Mouse (Mus musculus): ENCODE measurements around the gene Atp6ap1l.
"Not testable (repeated sequence)": the region's sequence is repeated elsewhere in the genome, so short reads cannot be mapped to it uniquely, and the experiment has no call there.

Gene Atp6ap1l

GRCm38 (mm10) chr13:90905176-90905575 lies at the start of gene Atp6ap1l:
TSS of gene Atp6ap1l (minus strand) at chr13:90905355.
- DNase-seq = no peak

- DNase-seq = no peak
Measured at GRCm38 (mm10) chr13:90939600-90939999, 34.4 kb upstream of the Atp6ap1l start.

- no peak for DNase-seq
Measured at GRCm38 (mm10) chr13:90939192-90939591, 34.0 kb upstream of the Atp6ap1l start.

GRCm38 (mm10) chr13:90935852-90936251 lies 30.7 kb upstream of the Atp6ap1l start:
- no peak for DNase-seq

GRCm38 (mm10) chr13:90933256-90933655 lies 28.1 kb upstream of the Atp6ap1l start:
- DNase-seq = no peak

- peak; percentile 82 to 87 for DNase-seq
Measured at GRCm38 (mm10) chr13:90929847-90930246, 24.7 kb upstream of the Atp6ap1l start.

- DNase-seq = not testable (repeated sequence)
Measured at GRCm38 (mm10) chr13:90928266-90928665, 23.1 kb upstream of the Atp6ap1l start.

GRCm38 (mm10) chr13:90926938-90927633 lies 21.9 kb upstream of the Atp6ap1l start:
- DNase-seq = no peak

- DNase-seq = no peak
Measured at GRCm38 (mm10) chr13:90926125-90926765, 21.1 kb upstream of the Atp6ap1l start.

- no peak for DNase-seq
Measured at GRCm38 (mm10) chr13:90925191-90925590, 20.0 kb upstream of the Atp6ap1l start.

- no peak for DNase-seq
Measured at GRCm38 (mm10) chr13:90924072-90924471, 18.9 kb upstream of the Atp6ap1l start.

- DNase-seq = peak in 1 of 2 experiments; percentile 7
Measured at GRCm38 (mm10) chr13:90923617-90924016, 18.5 kb upstream of the Atp6ap1l start.

- DNase-seq = peak; percentile 92 to 94
Measured at GRCm38 (mm10) chr13:90922751-90923612, 17.8 kb upstream of the Atp6ap1l start, which contains the start of gene Rps23. TSS of gene Rps23 (plus strand) at chr13:90922958.

- DNase-seq = no peak
Measured at GRCm38 (mm10) chr13:90914721-90915120, 9.6 kb upstream of the Atp6ap1l start.

GRCm38 (mm10) chr13:90913675-90914192 lies 8.6 kb upstream of the Atp6ap1l start:
- no peak for DNase-seq

GRCm38 (mm10) chr13:90912760-90913674 lies 7.9 kb upstream of the Atp6ap1l start:
- no peak for DNase-seq

GRCm38 (mm10) chr13:90907376-90907775 lies 2.2 kb upstream of the Atp6ap1l start:
- DNase-seq = no peak

GRCm38 (mm10) chr13:90896821-90897220 lies 8.3 kb downstream of the Atp6ap1l start:
- DNase-seq = no peak

GRCm38 (mm10) chr13:90896098-90896497 lies 9.1 kb downstream of the Atp6ap1l start:
- peak in 1 of 2 experiments; percentile 11 for DNase-seq

- DNase-seq = no peak
Measured at GRCm38 (mm10) chr13:90894819-90895218, 10.3 kb downstream of the Atp6ap1l start.

GRCm38 (mm10) chr13:90890111-90890510 lies 15.0 kb downstream of the Atp6ap1l start:
- no peak for DNase-seq

- peak; percentile 80 to 82 for DNase-seq
Measured at GRCm38 (mm10) chr13:90886568-90886983, 18.6 kb downstream of the Atp6ap1l start.
